Mouse (Mus musculus) CH12.LX (cell line): ENCODE measurements at regions not wholly inside any gene's neighbourhood (a gene's known extent, or its start where the extent isn't known, plus 50 kb on each side); places are given as distances from the start of the nearest gene placed in this dataset.

Source experiments
- DNase-seq: peaks from one replicate; pipeline ENCODE4 v3.0.0-alpha.2; 2013; ENCODE audit errors: extremely low read depth
- H3K27ac ChIP-seq: 2 replicates; pipeline ENCODE4 v1.5.1; 2012; ENCODE audit warnings: low read depth, mild to moderate bottlenecking, control low read depth, moderate library complexity; ENCODE audit not compliant: insufficient read depth
- H3K27me3 ChIP-seq: replicated peaks from 2 replicates; pipeline ENCODE3; 2012; ENCODE audit warnings: inconsistent platforms
- H3K36me3 ChIP-seq, 2 experiments: replicated peaks in 1 of 2; 2 replicates each; pipeline versions ENCODE3 to v1.6.1; 2012; ENCODE audit warnings: inconsistent platforms in 1 of 2, low read length in 1 of 2, mild to moderate bottlenecking in 1 of 2, mixed read lengths in 1 of 2, moderate library complexity in 1 of 2; ENCODE audit not compliant: control insufficient read depth in 1 of 2, insufficient read depth in 1 of 2
- H3K4me1 ChIP-seq, 2 experiments: 2 replicates each; pipeline ENCODE4 v1.6.1; 2012; ENCODE audit warnings: inconsistent platforms in 1 of 2, moderate library complexity in 1 of 2; ENCODE audit not compliant: insufficient read depth in 2 of 2, control insufficient read depth in 1 of 2
- H3K4me2 ChIP-seq: 2 replicates; pipeline ENCODE4 v1.6.1; 2012; ENCODE audit warnings: low read depth, mild to moderate bottlenecking, control low read depth; ENCODE audit not compliant: poor library complexity, insufficient read depth, severe bottlenecking
- H3K4me3 ChIP-seq, 3 experiments: fragments of 150-350 bp in 1 of 3; sonication (generic) in 1 of 3; replicated peaks in 1 of 3; 2 replicates each; pipeline versions ENCODE3 to v1.5.1; 2011 to 2012; ENCODE audit warnings: low read depth in 2 of 3, low read length in 2 of 3, mild to moderate bottlenecking in 2 of 3, moderate library complexity in 2 of 3, control low read depth in 1 of 3, improper control_type of control experiment in 1 of 3, inconsistent platforms in 1 of 3, mixed read lengths in 1 of 3; ENCODE audit not compliant: poor library complexity in 1 of 3
- H3K79me2 ChIP-seq: replicated peaks from 2 replicates; pipeline ENCODE4 v1.6.1; 2012; ENCODE audit warnings: mild to moderate bottlenecking, moderate library complexity; ENCODE audit not compliant: control insufficient read depth, poor library complexity, insufficient read depth, severe bottlenecking; ENCODE audit errors: extremely low read depth
- H3K9ac ChIP-seq: 2 replicates; pipeline ENCODE4 v1.6.1; 2012; ENCODE audit warnings: low read depth, mild to moderate bottlenecking, control low read depth, moderate library complexity; ENCODE audit not compliant: insufficient read depth
- H3K9me3 ChIP-seq: replicated peaks from 2 replicates; pipeline ENCODE3; 2012; ENCODE audit warnings: low read length, inconsistent platforms, mixed read lengths
- CHD1 ChIP-seq: IDR thresholded peaks from 2 replicates; pipeline ENCODE4 v1.6.1; 2012; ENCODE audit warnings: low read depth, low read length, improper control_type of control experiment, inconsistent platforms
- CHD2 ChIP-seq: IDR thresholded peaks from 2 replicates; pipeline ENCODE4 v1.6.1; 2011; ENCODE audit warnings: low read length, improper control_type of control experiment
- CTCF ChIP-seq, 2 experiments: IDR thresholded peaks in 1 of 2; conservative IDR thresholded peaks in 1 of 2; 2 replicates each; pipeline ENCODE4 v1.5.1; 2011 to 2012; ENCODE audit warnings: low read depth in 2 of 2, low read length in 2 of 2, improper control_type of control experiment in 1 of 2, inconsistent platforms in 1 of 2, mild to moderate bottlenecking in 1 of 2, moderate library complexity in 1 of 2
- E2F4 ChIP-seq: IDR thresholded peaks from 2 replicates; pipeline ENCODE4 v1.6.1; 2011; ENCODE audit warnings: low read depth, low read length, improper control_type of control experiment; ENCODE audit not compliant: insufficient replicate concordance
- EP300 ChIP-seq: IDR thresholded peaks from 2 replicates; pipeline ENCODE4 v1.6.1; 2011; ENCODE audit warnings: low read length, improper control_type of control experiment
- GABPA ChIP-seq: IDR thresholded peaks from 2 replicates; pipeline ENCODE4 v1.6.1; 2012; ENCODE audit warnings: low read depth, low read length, improper control_type of control experiment, inconsistent platforms; ENCODE audit not compliant: insufficient replicate concordance
- IRF4 ChIP-seq: IDR thresholded peaks from 2 replicates; pipeline ENCODE4 v1.6.1; 2014; ENCODE audit warnings: low read depth, mild to moderate bottlenecking, inconsistent platforms, low read length, improper control_type of control experiment
- JUN ChIP-seq: IDR thresholded peaks from 2 replicates; pipeline ENCODE4 v1.6.1; 2011; ENCODE audit warnings: low read depth, mild to moderate bottlenecking, low read length, improper control_type of control experiment, moderate library complexity; ENCODE audit not compliant: insufficient read depth
- JUND ChIP-seq: conservative IDR thresholded peaks from 2 replicates; pipeline ENCODE4 v1.6.1; 2011; ENCODE audit warnings: low read depth, low read length, improper control_type of control experiment
- MAFK ChIP-seq: IDR thresholded peaks from 2 replicates; pipeline ENCODE4 v1.6.1; 2011; ENCODE audit warnings: low read length, improper control_type of control experiment; ENCODE audit not compliant: insufficient replicate concordance
- MAZ ChIP-seq: IDR thresholded peaks from 2 replicates; pipeline ENCODE4 v1.6.1; 2012; ENCODE audit warnings: low read depth, mild to moderate bottlenecking, inconsistent platforms, low read length, improper control_type of control experiment, moderate library complexity
- MXI1 ChIP-seq: IDR thresholded peaks from 2 replicates; pipeline ENCODE4 v1.6.1; 2011; ENCODE audit warnings: mild to moderate bottlenecking, low read depth, low read length, improper control_type of control experiment
- MYC ChIP-seq: IDR thresholded peaks from 2 replicates; pipeline ENCODE4 v1.6.1; 2011; ENCODE audit warnings: low read depth, mild to moderate bottlenecking, improper control_type of control experiment, low read length
- POLR2A ChIP-seq: IDR thresholded peaks from 2 replicates; pipeline ENCODE4 v1.6.1; 2011; ENCODE audit warnings: low read depth, mild to moderate bottlenecking, improper control_type of control experiment, low read length
- POLR2AphosphoS2 ChIP-seq: IDR thresholded peaks from 2 replicates; pipeline ENCODE4 v1.6.1; 2011; ENCODE audit warnings: low read depth, low read length, improper control_type of control experiment
- RAD21 ChIP-seq: IDR thresholded peaks from 2 replicates; pipeline ENCODE4 v1.6.1; 2011; ENCODE audit warnings: low read depth, mild to moderate bottlenecking, low read length, improper control_type of control experiment, moderate library complexity
- TBP ChIP-seq: conservative IDR thresholded peaks from 2 replicates; pipeline ENCODE4 v1.6.1; 2011; ENCODE audit warnings: low read depth, low read length, improper control_type of control experiment
- USF1 ChIP-seq: IDR thresholded peaks from 2 replicates; pipeline ENCODE4 v1.6.1; 2014; ENCODE audit warnings: low read depth, mild to moderate bottlenecking, inconsistent platforms, low read length, improper control_type of control experiment
- ZC3H11A ChIP-seq: IDR thresholded peaks from 2 replicates; pipeline ENCODE4 v1.6.1; 2012; ENCODE audit warnings: low read depth, mild to moderate bottlenecking, inconsistent platforms, low read length, improper control_type of control experiment
- ZNF384 ChIP-seq: IDR thresholded peaks from 2 replicates; pipeline ENCODE4 v1.6.1; 2012; ENCODE audit warnings: low read depth, low read length, improper control_type of control experiment, inconsistent platforms
- dilution Hi-C: fragments of 300-500 bp; cut with MboI; formaldehyde crosslinking; loops from 2 replicates; pipeline ENCODE4 v1.14.3; 2020; ENCODE audit warnings: low sequenced_read_pairs; ENCODE audit not compliant: extremely low pct_unique_long_range_greater_than_20kb, extremely low pct_ligation_motif_present
- in situ Hi-C: fragments of 300-500 bp; cut with MboI; formaldehyde crosslinking; loops from 3 replicates; pipeline ENCODE4 v1.14.3; 2019; ENCODE audit warnings: low sequenced_read_pairs, low pct_ligation_motif_present, low pct_unique_long_range_greater_than_20kb, mixed read lengths

- Histone ChIP-seq H3K27ac (no peak overlapping the region), H3K4me1 (peaks cover 2 to 19% of the 10 kb centered on the region in 2 experiments; a peak in 2 of 4 replicates), H3K36me3 (no peaks in the 10 kb centered on the region), H3K9ac (no peak overlapping the region), H3K4me2 (no peak overlapping the region), H3K27me3 (no peaks in the 10 kb centered on the region), H3K4me3 (no peak overlapping the region), H3K9me3 (no peaks in the 10 kb centered on the region), H3K79me2 (no peaks in the 10 kb centered on the region)
- TF ChIP-seq USF1 = no peak
- TF ChIP-seq ZNF384 = no peak
- no peak for TF ChIP-seq RAD21
- TF ChIP-seq CTCF (conservative IDR thresholded peaks at IDR 0.05 in 1 of 2, IDR thresholded peaks at IDR 0.05 in 1 of 2; ENCODE audit: low read depth in 2 of 2, low read length in 2 of 2) = no peak
- TF ChIP-seq JUND = no peak
- no peak for TF ChIP-seq JUN
- no peak for TF ChIP-seq IRF4
- TF ChIP-seq GABPA = no peak
- no peak for TF ChIP-seq EP300
- no peak for TF ChIP-seq POLR2AphosphoS2
- no peak for TF ChIP-seq CHD2
- TF ChIP-seq E2F4 = no peak
- no peak for TF ChIP-seq ZC3H11A
- TF ChIP-seq CHD1 = no peak
- in situ Hi-C loops = no loop called here
- no peak for DNase-seq
- dilution Hi-C loops = no loop called here
Observed at GRCm38 (mm10) chr3:9109991-9110390, 499.9 kb downstream of the Zfp704 start.

GRCm38 (mm10) chr3:9109485-9109884, 500.4 kb downstream of the Zfp704 start:
- no peak overlapping the region for H3K9ac ChIP-seq
- no peak for DNase-seq
- peaks cover 2 to 19% of the 10 kb centered on the region in 2 experiments; a peak in 2 of 4 replicates for H3K4me1 ChIP-seq
- no peaks in the 10 kb centered on the region for H3K36me3 ChIP-seq
- no peaks in the 10 kb centered on the region for H3K9me3 ChIP-seq
- in situ Hi-C loops (no loop called here), dilution Hi-C loops (no loop called here)
- H3K27me3 ChIP-seq = no peaks in the 10 kb centered on the region
- H3K4me2 ChIP-seq = no peak overlapping the region
- H3K4me3 ChIP-seq = no peak overlapping the region
- no peak overlapping the region for H3K27ac ChIP-seq
- H3K79me2 ChIP-seq = no peaks in the 10 kb centered on the region
- TF ChIP-seq MAFK (no peak), POLR2A (no peak), ZNF384 (no peak), MYC (no peak), MXI1 (no peak), CTCF (conservative IDR thresholded peaks at IDR 0.05 in 1 of 2, IDR thresholded peaks at IDR 0.05 in 1 of 2; ENCODE audit: low read depth in 2 of 2, low read length in 2 of 2) (no peak), CHD1 (no peak), TBP (no peak), MAZ (no peak), CHD2 (no peak)
